Mouse (Mus musculus) neural tube, embryonic 11.5 days (tissue): ENCODE results near the gene Suclg1. TPM values are rescaled to one million over a fixed set of nuclear protein-coding genes. Genes with fewer than 3 reads are reported as not detected.

Source experiments
- ATAC-seq: fragments of 200-750 bp; cut with Nextera tagmentation; 2 replicates; pipeline ENCODE4 v1.8.0; 2017; ENCODE audit warnings: moderate number of reproducible peaks, mild to moderate bottlenecking, moderate TSS enrichment, moderate library complexity; ENCODE audit not compliant: insufficient read depth, low FRiP score, low TSS enrichment
- DNase-seq: peaks from one replicate; pipeline ENCODE4 v3.0.0-alpha.2; 2015; ENCODE audit warnings: low spot score
- H3K27ac ChIP-seq: fragments of 300-500 bp; sonication (generic); 2 replicates; pipeline ENCODE4 v1.5.1; 2014; ENCODE audit warnings: low read depth, mild to moderate bottlenecking, low read length
- H3K27me3 ChIP-seq: fragments of 300-500 bp; sonication (generic); 2 replicates; pipeline ENCODE4 v1.6.1; 2014; ENCODE audit warnings: mild to moderate bottlenecking, low read length, mixed read lengths; ENCODE audit not compliant: control insufficient read depth, insufficient read depth
- H3K36me3 ChIP-seq: fragments of 300-500 bp; sonication (generic); 2 replicates; pipeline ENCODE4 v1.6.1; 2014; ENCODE audit warnings: mild to moderate bottlenecking, low read length, moderate library complexity, mixed read lengths; ENCODE audit not compliant: control insufficient read depth, insufficient read depth
- H3K4me1 ChIP-seq: fragments of 300-500 bp; sonication (generic); 2 replicates; pipeline ENCODE4 v1.6.1; 2014; ENCODE audit warnings: low read length, mixed read lengths; ENCODE audit not compliant: control insufficient read depth, insufficient read depth
- H3K4me2 ChIP-seq: fragments of 300-500 bp; sonication (generic); 2 replicates; pipeline ENCODE4 v1.6.1; 2014; ENCODE audit warnings: low read depth, mild to moderate bottlenecking, moderate library complexity
- H3K4me3 ChIP-seq: fragments of 300-500 bp; sonication (generic); 2 replicates; pipeline ENCODE4 v1.5.1; 2014; ENCODE audit warnings: low read depth, low read length
- H3K9ac ChIP-seq: fragments of 300-500 bp; sonication (generic); 2 replicates; pipeline ENCODE4 v1.6.1; 2014; ENCODE audit warnings: mild to moderate bottlenecking, low read length
- H3K9me3 ChIP-seq: fragments of 300-500 bp; sonication (generic); 2 replicates; pipeline ENCODE4 v1.6.1; 2016; ENCODE audit warnings: low read length; ENCODE audit not compliant: control insufficient read depth
- WGBS: fragments of 180-500 bp; shearing (Covaris S2); extraction: QIAGEN DNeasy Blood & Tissue Kit; methylation state at CpG from one replicate; pipeline ENCODE4 v1.1.7; 2014; 5-methylcytosine and 5-hydroxymethylcytosine counted together
- polyA plus RNA-seq: library from polyadenylated mRNA; unstranded; fragments of >200 nt; fragmentation: Nextera tagmentation; extraction: Ambion mirVana; gene quantifications from 2 replicates; pipeline ENCODE4 v1.2.1, GENCODE M21; 2014

The Suclg1 gene
- polyA plus RNA-seq, 1 experiment from 2014 or later, result 159 TPM

DNA sequence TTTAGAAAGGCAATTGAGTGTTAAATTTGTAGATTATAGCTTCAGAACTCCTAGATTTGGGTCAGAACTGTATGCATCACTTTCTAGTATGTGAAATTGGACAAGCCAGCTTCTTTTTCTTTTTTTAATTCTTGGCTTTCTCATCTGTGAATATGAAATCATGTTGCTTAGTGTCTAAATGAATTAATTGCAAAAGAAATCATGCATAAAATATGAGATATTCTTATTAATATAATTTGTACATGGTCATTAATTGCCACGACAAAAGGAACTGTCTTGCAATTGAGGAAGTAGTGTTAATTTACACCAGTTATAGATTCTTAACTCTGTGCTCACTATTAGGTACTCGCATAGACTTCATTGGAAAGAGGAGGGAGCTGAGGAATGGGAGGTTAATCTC is 74.1 kb downstream of the Suclg1 start:
- Histone ChIP-seq H3K4me2 (no peak overlapping the region), H3K9ac (no peak overlapping the region), H3K27me3 (no peaks in the 10 kb centered on the region), H3K4me3 (no peak overlapping the region), H3K36me3 (no peaks in the 10 kb centered on the region), H3K9me3 (no peaks in the 10 kb centered on the region), H3K4me1 (no peaks in the 10 kb centered on the region), H3K27ac (no peak overlapping the region)
- ATAC-seq, result no peak
- WGBS, result 83% methylated on average over 2 of the region's 2 CpGs
- no peak for DNase-seq

Other genes with a start within 250 kb of the Suclg1 start
- 0.08 TPM in 1 of 2 replicates, not detected in the other for gene Dnah6, start 26.7 kb upstream of the Suclg1 start, polyA plus RNA-seq
- not detected in 2 replicates for gene 4931417E11Rik, start 221.3 kb downstream of the Suclg1 start, polyA plus RNA-seq